Mouse (Mus musculus) thymus, adult 2 months (tissue): Measurements from ENCODE around the gene Mindy1. TPM values are rescaled to one million over a fixed set of nuclear protein-coding genes. Genes with fewer than 3 reads are reported as not detected.

ENCODE experiments used
- DNase-seq: peaks from one replicate; pipeline ENCODE4 v3.0.0; 2021
- H3K27ac ChIP-seq: fragments of 200-500 bp; 2 replicates; pipeline ENCODE4 v1.5.1; 2012; ENCODE audit warnings: low read length, control low read depth; ENCODE audit not compliant: control insufficient read depth, insufficient read depth
- H3K27me3 ChIP-seq: fragments of 200-500 bp; 2 replicates; pipeline ENCODE4 v1.6.1; 2012; ENCODE audit warnings: mild to moderate bottlenecking, low read length, moderate library complexity, mixed read lengths; ENCODE audit not compliant: control insufficient read depth, insufficient read depth
- H3K36me3 ChIP-seq: fragments of 200-500 bp; 2 replicates; pipeline ENCODE4 v1.6.1; 2012; ENCODE audit warnings: mild to moderate bottlenecking, low read length, moderate library complexity; ENCODE audit not compliant: control insufficient read depth, insufficient read depth
- H3K4me1 ChIP-seq: fragments of 200-500 bp; replicated peaks from 2 replicates; pipeline ENCODE4 v1.6.1; 2012; ENCODE audit warnings: low read length; ENCODE audit not compliant: control insufficient read depth, insufficient read depth
- H3K4me3 ChIP-seq: fragments of 200-500 bp; 2 replicates; pipeline ENCODE4 v1.5.1; 2012; ENCODE audit warnings: mild to moderate bottlenecking, low read length, control low read depth, moderate library complexity; ENCODE audit not compliant: control insufficient read depth, insufficient read depth
- CTCF ChIP-seq: fragments of 200-500 bp; IDR thresholded peaks from 2 replicates; pipeline ENCODE4 v1.5.1; 2012; ENCODE audit warnings: mild to moderate bottlenecking, control low read depth, low read length, moderate library complexity, borderline replicate concordance; ENCODE audit not compliant: control insufficient read depth, poor library complexity, insufficient read depth; ENCODE audit errors: extremely low read depth
- POLR2A ChIP-seq: fragments of 200-500 bp; IDR thresholded peaks from 2 replicates; pipeline ENCODE4 v1.6.1; 2012; ENCODE audit warnings: mild to moderate bottlenecking, low read length, control low read depth, moderate library complexity; ENCODE audit not compliant: control insufficient read depth, poor library complexity, insufficient read depth; ENCODE audit errors: extremely low read depth
- WGBS: fragments of 180-500 bp; shearing (Covaris S2); methylation state at CpG from one replicate; pipeline ENCODE4 v1.1.7; 2018; 5-methylcytosine and 5-hydroxymethylcytosine counted together
- polyA plus RNA-seq: library from polyadenylated mRNA; depleted of rRNA; stranded (reverse); fragments of >200 nt; gene quantifications from 2 replicates; pipeline ENCODE4 v1.2.3, GENCODE M21; 2012

The Mindy1 gene
- polyA plus RNA-seq, 1 experiment: 50.4 TPM

GRCm38 (mm10) chr3:95250783-95251424 lies 30.2 kb upstream of the Mindy1 start, which contains the start of gene Bnipl:
Gene Bnipl, minus strand, starts transcription at chr3:95251193.
- H3K27ac ChIP-seq: no peak within 1 kb of the TSS
- DNase-seq: no peak
- no peaks in the 10 kb centered on the region for H3K27me3 ChIP-seq
- TF ChIP-seq CTCF (no peak), POLR2A (no peak)
- 73% methylated on average over 7 of the region's 7 CpGs for WGBS
- no peaks in the 10 kb centered on the region; the same call in 1 of the 2 replicates for H3K4me1 ChIP-seq
- no peak within 1 kb of the TSS for H3K4me3 ChIP-seq
- peaks cover 8% of the 10 kb centered on the region for H3K36me3 ChIP-seq

- 92% methylated on average over 5 of the region's 5 CpGs for WGBS
- Histone ChIP-seq H3K4me1 (no peaks in the 10 kb centered on the region), H3K27ac (no peak overlapping the region), H3K4me3 (no peak overlapping the region), H3K27me3 (no peaks in the 10 kb centered on the region), H3K36me3 (peaks cover 23% of the 10 kb centered on the region)
- TF ChIP-seq CTCF (no peak), POLR2A (no peak)
- no peak for DNase-seq
These were observed 24.2 kb upstream of the Mindy1 start for GRCm38 (mm10) chr3:95256931-95257330.

- no peak for DNase-seq
- TF ChIP-seq POLR2A (no peak), CTCF (no peak)
- WGBS: 93% methylated on average over 4 of the region's 4 CpGs
- no peak overlapping the region for H3K4me3 ChIP-seq
- no peaks in the 10 kb centered on the region for H3K4me1 ChIP-seq
- H3K27ac ChIP-seq: no peak overlapping the region
- H3K27me3 ChIP-seq: no peaks in the 10 kb centered on the region
- H3K36me3 ChIP-seq: peaks cover 11% of the 10 kb centered on the region
These were observed 19.2 kb upstream of the Mindy1 start for GRCm38 (mm10) chr3:95261975-95262374.

- Histone ChIP-seq H3K27ac (no peak overlapping the region), H3K4me3 (no peak overlapping the region), H3K27me3 (no peaks in the 10 kb centered on the region), H3K36me3 (peaks cover under 1% of the 10 kb centered on the region), H3K4me1 (no peaks in the 10 kb centered on the region)
- 61% methylated on average over 11 of the region's 11 CpGs for WGBS
- peak; percentile 84 for DNase-seq
- TF ChIP-seq CTCF (peak; percentile 80; the same call in 1 of the 2 replicates), POLR2A (no peak)
These were observed 17.9 kb upstream of the Mindy1 start for GRCm38 (mm10) chr3:95263089-95263739.

- TF ChIP-seq POLR2A (no peak), CTCF (no peak)
- 96% methylated on average over 1 of the region's 1 CpGs for WGBS
- no peak overlapping the region for H3K4me3 ChIP-seq
- no peak for DNase-seq
- H3K27me3 ChIP-seq: no peaks in the 10 kb centered on the region
- no peaks in the 10 kb centered on the region for H3K4me1 ChIP-seq
- no peak overlapping the region for H3K27ac ChIP-seq
- no peaks in the 10 kb centered on the region for H3K36me3 ChIP-seq
These were observed 16.4 kb upstream of the Mindy1 start for GRCm38 (mm10) chr3:95264724-95265123.

- WGBS: 98% methylated on average over 3 of the region's 3 CpGs
- no peak for TF ChIP-seq CTCF
- no peak for TF ChIP-seq POLR2A
- Histone ChIP-seq H3K4me3 (no peak overlapping the region), H3K36me3 (no peaks in the 10 kb centered on the region), H3K27ac (no peak overlapping the region), H3K4me1 (no peaks in the 10 kb centered on the region), H3K27me3 (no peaks in the 10 kb centered on the region)
- DNase-seq: no peak
These were observed 15.1 kb upstream of the Mindy1 start for GRCm38 (mm10) chr3:95266052-95266451.

GRCm38 (mm10) chr3:95267855-95268254 lies 13.3 kb upstream of the Mindy1 start:
- Histone ChIP-seq H3K4me3 (no peak overlapping the region), H3K4me1 (no peaks in the 10 kb centered on the region), H3K27me3 (no peaks in the 10 kb centered on the region), H3K27ac (no peak overlapping the region), H3K36me3 (no peaks in the 10 kb centered on the region)
- no peak for DNase-seq
- TF ChIP-seq CTCF (no peak), POLR2A (no peak)
